Mouse (Mus musculus) forebrain, embryonic 10.5 days (tissue): ENCODE data around the gene Gm6034. TPM values are rescaled to one million over a fixed set of nuclear protein-coding genes. Genes with fewer than 3 reads are reported as not detected.
"Not testable (repeated sequence)": the region's sequence is repeated elsewhere in the genome, so short reads cannot be mapped to it uniquely, and the experiment has no call there.

Experiments
- DNase-seq: peaks from one replicate; pipeline ENCODE4 v3.0.0-alpha.2; 2017; ENCODE audit warnings: low spot score; ENCODE audit errors: extremely low spot score
- H3K27ac ChIP-seq: fragments of 300-500 bp; sonication (generic); 2 replicates; pipeline ENCODE4 v1.5.1; 2016; ENCODE audit warnings: mild to moderate bottlenecking
- H3K27me3 ChIP-seq: fragments of 300-500 bp; sonication (generic); 2 replicates; pipeline ENCODE4 v1.6.1; 2016; ENCODE audit warnings: mild to moderate bottlenecking; ENCODE audit not compliant: poor library complexity, severe bottlenecking
- H3K36me3 ChIP-seq: fragments of 300-500 bp; sonication (generic); replicated peaks from 2 replicates; pipeline ENCODE4 v1.6.1; 2016; ENCODE audit warnings: mild to moderate bottlenecking, moderate library complexity
- H3K4me1 ChIP-seq: fragments of 300-500 bp; sonication (generic); 2 replicates; pipeline ENCODE4 v1.6.1; 2016
- H3K4me3 ChIP-seq: fragments of 300-500 bp; sonication (generic); 2 replicates; pipeline ENCODE4 v1.5.1; 2016; ENCODE audit warnings: mild to moderate bottlenecking, moderate library complexity
- H3K9me3 ChIP-seq: fragments of 300-500 bp; sonication (generic); 2 replicates; pipeline ENCODE4 v1.6.1; 2016; ENCODE audit warnings: mild to moderate bottlenecking, moderate library complexity
- WGBS: fragments of 180-500 bp; shearing (Covaris S2); methylation state at CpG from one replicate; pipeline ENCODE4 v1.1.7; 2016; 5-methylcytosine and 5-hydroxymethylcytosine counted together
- polyA plus RNA-seq: library from polyadenylated mRNA; unstranded; fragments of >200 nt; fragmentation: Nextera tagmentation; extraction: Ambion mirVana; gene quantifications from 2 replicates; pipeline ENCODE4 v1.2.1, GENCODE M21; 2016

Gene Gm6034
- not detected in 2 replicates for polyA plus RNA-seq

GRCm38 (mm10) chr17:36042610-36043169, at the start of gene Gm6034, which contains the start of gene H2-T22:
TSS of gene Gm6034 (plus strand) at chr17:36042961.
TSS of gene H2-T22 (minus strand) at chr17:36042747.
- Histone ChIP-seq H3K4me3 (peak within 1 kb of the TSS; percentile 49), H3K27me3 (peaks cover 32% of the 10 kb centered on the region)
- WGBS, result 2% methylated on average over 12 of the region's 12 CpGs
- not testable (repeated sequence) for H3K4me1 ChIP-seq, H3K27ac ChIP-seq, H3K9me3 ChIP-seq, H3K36me3 ChIP-seq
- DNase-seq, result peak; percentile 54

- peaks cover 14% of the 10 kb centered on the region for H3K36me3 ChIP-seq
- H3K9me3 ChIP-seq, result no peaks in the 10 kb centered on the region
- H3K27me3 ChIP-seq, result no peaks in the 10 kb centered on the region
- 8% methylated on average over 17 of the region's 17 CpGs for WGBS
- H3K4me1 ChIP-seq, result peaks cover 19% of the 10 kb centered on the region
- peak overlapping the region; percentile 68; the same call in 1 of the 2 replicates for H3K4me3 ChIP-seq
- DNase-seq, result peak; percentile 85
- H3K27ac ChIP-seq, result no peak overlapping the region
These were observed 49.1 kb upstream of the Gm6034 start for GRCm38 (mm10) chr17:35993675-35994074.

DNA sequence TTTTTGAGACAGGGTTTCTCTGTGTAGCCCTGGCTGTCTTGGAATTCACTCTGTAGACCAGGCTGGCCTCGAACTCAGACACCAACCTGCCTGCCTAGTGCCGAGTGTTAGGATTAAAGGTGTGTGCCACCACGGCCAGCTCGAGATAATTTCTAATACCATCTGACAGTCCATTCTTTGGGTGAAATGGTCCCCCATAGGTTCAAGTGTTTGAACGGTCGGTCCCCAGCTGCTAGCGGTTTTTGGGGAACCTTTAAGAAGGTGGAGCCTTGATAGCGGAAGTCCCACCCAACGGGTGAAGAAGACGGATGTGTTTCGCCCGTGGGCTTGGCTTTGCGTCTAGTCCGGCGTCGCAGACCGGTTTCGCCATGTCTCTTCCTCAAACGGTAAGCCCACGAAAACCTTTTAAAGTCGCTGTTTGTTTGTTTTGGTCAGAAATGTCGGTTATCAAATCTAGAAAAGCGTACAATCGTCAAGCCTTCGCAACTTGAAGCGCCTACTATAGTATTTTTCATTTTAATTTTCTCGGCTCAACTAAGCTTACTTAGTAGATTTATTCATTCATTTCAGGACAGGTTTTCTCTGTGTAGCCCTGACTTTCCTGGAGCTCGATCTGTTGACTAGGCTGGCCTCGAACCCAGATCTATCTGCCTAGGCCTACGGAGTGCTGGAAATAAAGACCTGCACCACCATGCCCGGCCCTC, 48.4 kb upstream of the Gm6034 start:
- 3% methylated on average over 31 of the region's 31 CpGs for WGBS
- H3K27ac ChIP-seq, result peak overlapping the region; percentile 69
- no peaks in the 10 kb centered on the region for H3K27me3 ChIP-seq
- H3K4me1 ChIP-seq, result peaks cover 19% of the 10 kb centered on the region
- peak; percentile 77 for DNase-seq
- peaks cover 7% of the 10 kb centered on the region for H3K36me3 ChIP-seq
- H3K9me3 ChIP-seq, result no peaks in the 10 kb centered on the region
- peak overlapping the region; percentile 68 for H3K4me3 ChIP-seq

GRCm38 (mm10) chr17:35994879-35995240, 47.9 kb upstream of the Gm6034 start:
- no peaks in the 10 kb centered on the region for H3K9me3 ChIP-seq
- H3K4me3 ChIP-seq, result peak overlapping the region; percentile 68
- 6% methylated on average over 14 of the region's 14 CpGs for WGBS
- H3K27ac ChIP-seq, result peak overlapping the region; percentile 69
- peaks cover 19% of the 10 kb centered on the region for H3K4me1 ChIP-seq
- no peak for DNase-seq
- H3K27me3 ChIP-seq, result no peaks in the 10 kb centered on the region
- peaks cover 2% of the 10 kb centered on the region; the same call in 1 of the 2 replicates for H3K36me3 ChIP-seq

DNA sequence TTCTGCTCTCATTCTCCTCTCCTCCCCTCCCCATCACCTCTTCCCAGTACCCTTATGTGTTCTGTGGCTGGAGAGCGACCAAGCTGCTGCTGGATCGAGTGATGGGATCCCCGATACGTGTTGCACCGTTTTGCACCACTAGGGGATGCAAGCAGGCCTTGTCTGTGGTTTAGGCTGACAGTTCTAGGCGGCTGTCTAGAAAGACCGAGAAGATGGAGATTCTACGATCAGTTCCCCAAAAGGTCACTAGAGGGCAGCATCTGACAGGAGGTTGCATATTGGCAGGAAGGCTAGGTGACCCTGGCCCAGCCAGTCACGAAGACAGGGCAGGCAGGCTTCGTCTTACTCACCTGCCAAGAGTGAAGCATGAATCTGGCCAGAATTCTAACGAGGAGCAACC, 45.8 kb upstream of the Gm6034 start:
- WGBS, result 5% methylated on average over 11 of the region's 11 CpGs
- H3K4me3 ChIP-seq, result peak overlapping the region; percentile 14; the same call in 1 of the 2 replicates
- H3K27ac ChIP-seq, result no peak overlapping the region
- peaks cover 19% of the 10 kb centered on the region for H3K4me1 ChIP-seq
- H3K27me3 ChIP-seq, result no peaks in the 10 kb centered on the region
- DNase-seq, result peak; percentile 91
- H3K36me3 ChIP-seq, result peaks cover 3% of the 10 kb centered on the region; the same call in 1 of the 2 replicates
- H3K9me3 ChIP-seq, result peaks cover 3% of the 10 kb centered on the region; the same call in 1 of the 2 replicates

DNA sequence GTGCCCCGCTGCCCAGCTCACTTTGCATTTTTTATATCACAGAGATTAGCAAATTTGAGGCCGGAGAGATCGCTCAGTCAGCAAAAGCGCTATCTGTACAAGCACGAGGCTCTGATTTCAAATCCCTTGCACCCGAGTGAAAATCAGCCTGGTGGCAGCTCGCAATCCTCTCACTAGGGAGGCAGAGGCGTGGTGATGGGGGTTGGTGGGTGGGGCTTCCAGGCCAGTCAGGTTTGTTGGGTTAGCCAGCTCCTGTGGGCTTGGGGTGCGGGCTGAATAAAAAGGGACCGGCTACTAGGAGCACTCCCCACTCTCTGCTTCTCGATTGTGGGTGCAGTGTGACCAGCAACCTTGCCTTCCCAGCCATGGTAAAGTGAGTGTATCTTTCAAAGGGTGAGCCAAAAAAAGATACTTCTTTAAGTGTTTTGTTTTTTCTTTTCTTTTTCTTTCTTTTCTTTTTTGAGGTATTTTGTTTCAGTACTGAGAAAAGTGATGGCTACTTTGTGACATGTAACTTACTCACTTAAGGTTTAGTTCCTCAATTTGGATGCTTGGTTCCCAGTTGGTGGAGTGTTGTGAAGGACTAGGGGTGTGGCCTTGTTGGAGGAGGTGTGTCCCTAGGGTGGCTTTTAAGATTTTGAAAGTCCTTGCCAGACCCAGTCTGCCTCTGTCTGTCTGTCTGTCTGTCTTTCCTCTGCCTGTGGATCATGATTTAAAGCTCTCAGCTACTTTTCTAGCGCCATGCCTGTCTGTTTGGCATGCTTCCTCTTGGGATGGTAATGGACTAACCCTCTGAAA, 44.8 kb upstream of the Gm6034 start:
- Histone ChIP-seq H3K4me3 (peak overlapping the region; percentile 16), H3K9me3 (peaks cover 5% of the 10 kb centered on the region; the same call in 1 of the 2 replicates), H3K27ac (no peak overlapping the region), H3K27me3 (no peaks in the 10 kb centered on the region), H3K4me1 (peaks cover 19% of the 10 kb centered on the region), H3K36me3 (peaks cover 10% of the 10 kb centered on the region; the same call in 1 of the 2 replicates)
- WGBS, result 59% methylated on average over 12 of the region's 12 CpGs
- DNase-seq, result no peak

GRCm38 (mm10) chr17:35998545-35999305, 44.0 kb upstream of the Gm6034 start:
- Histone ChIP-seq H3K27ac (no peak overlapping the region), H3K36me3 (peaks cover 15% of the 10 kb centered on the region), H3K9me3 (peaks cover 5% of the 10 kb centered on the region; the same call in 1 of the 2 replicates), H3K4me3 (no peak overlapping the region), H3K27me3 (no peaks in the 10 kb centered on the region), H3K4me1 (peaks cover 19% of the 10 kb centered on the region)
- DNase-seq, result no peak
- 91% methylated on average over 6 of the region's 6 CpGs for WGBS

GRCm38 (mm10) chr17:35999356-35999755, 43.4 kb upstream of the Gm6034 start:
- H3K27me3 ChIP-seq, result no peaks in the 10 kb centered on the region
- H3K36me3 ChIP-seq, result peaks cover 15% of the 10 kb centered on the region
- DNase-seq, result no peak
- H3K27ac ChIP-seq, result no peak overlapping the region
- 93% methylated on average over 7 of the region's 7 CpGs for WGBS
- peaks cover 5% of the 10 kb centered on the region for H3K9me3 ChIP-seq
- peaks cover 19% of the 10 kb centered on the region for H3K4me1 ChIP-seq
- H3K4me3 ChIP-seq, result no peak overlapping the region

DNA sequence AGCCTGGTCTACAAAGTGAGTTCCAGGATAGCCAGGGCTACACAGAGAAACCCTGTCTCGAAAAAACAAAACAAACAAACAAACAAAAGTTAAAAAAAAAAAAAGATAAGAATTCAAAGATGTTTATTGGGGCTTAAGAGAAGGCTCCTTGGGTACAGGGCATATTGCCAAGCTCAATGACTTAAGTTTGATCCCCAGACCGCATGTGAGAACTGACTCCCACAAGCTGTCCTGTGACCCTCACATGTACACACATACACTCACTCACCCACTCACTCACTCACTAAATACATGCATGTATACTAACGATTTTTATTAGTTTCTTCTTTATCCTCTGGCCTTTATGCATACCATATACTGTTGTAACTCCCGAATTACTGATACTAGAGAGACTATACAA, 42.4 kb upstream of the Gm6034 start:
- H3K27me3 ChIP-seq, result no peaks in the 10 kb centered on the region
- H3K36me3 ChIP-seq, result peaks cover 17% of the 10 kb centered on the region
- 91% methylated on average over 4 of the region's 4 CpGs for WGBS
- H3K4me1 ChIP-seq, result peaks cover 13% of the 10 kb centered on the region
- H3K4me3 ChIP-seq, result no peak overlapping the region
- H3K9me3 ChIP-seq, result peaks cover 5% of the 10 kb centered on the region
- H3K27ac ChIP-seq, result no peak overlapping the region
- DNase-seq, result no peak

- 97% methylated on average over 12 of the region's 12 CpGs for WGBS
- Histone ChIP-seq H3K9me3 (peaks cover 5% of the 10 kb centered on the region), H3K27me3 (no peaks in the 10 kb centered on the region), H3K4me1 (peaks cover 9% of the 10 kb centered on the region), H3K36me3 (peaks cover 24% of the 10 kb centered on the region), H3K4me3 (no peak overlapping the region), H3K27ac (no peak overlapping the region)
- DNase-seq, result no peak
These were observed 41.5 kb upstream of the Gm6034 start for GRCm38 (mm10) chr17:36001121-36001897.

DNA sequence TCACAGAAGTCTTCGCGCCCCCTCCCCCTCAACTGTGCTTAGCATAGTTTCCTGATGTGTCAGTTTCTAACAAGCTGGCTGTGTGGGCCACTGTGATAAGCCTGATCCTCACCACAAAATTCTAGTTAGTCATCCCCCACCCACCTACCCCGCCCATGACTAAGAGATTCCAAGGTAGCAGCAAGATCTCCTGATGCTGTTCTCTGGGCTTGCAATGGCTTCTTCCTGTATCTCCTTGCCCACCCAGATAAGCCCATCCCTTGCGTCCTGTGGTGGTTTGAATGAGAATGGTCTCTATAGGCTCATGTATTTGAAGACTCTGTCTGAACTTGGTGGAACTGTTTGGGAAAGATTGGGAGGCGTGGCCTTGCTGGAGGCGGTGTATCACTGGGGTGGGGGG, 40.8 kb upstream of the Gm6034 start:
- Histone ChIP-seq H3K36me3 (peaks cover 31% of the 10 kb centered on the region), H3K9me3 (peaks cover 10% of the 10 kb centered on the region), H3K27me3 (no peaks in the 10 kb centered on the region), H3K4me1 (peaks cover 9% of the 10 kb centered on the region), H3K4me3 (no peak overlapping the region), H3K27ac (no peak overlapping the region)
- DNase-seq, result no peak
- 91% methylated on average over 6 of the region's 6 CpGs for WGBS
